Mouse (Mus musculus) C2C12 (cell line): ENCODE results near the gene Fn3k.

ENCODE experiments used
- CEBPB ChIP-seq: IDR thresholded peaks from one replicate; pipeline ENCODE4 v1.6.1; 2011; ENCODE audit warnings: low read depth, mild to moderate bottlenecking, control low read depth, moderate library complexity
- CTCF ChIP-seq: IDR thresholded peaks from one replicate; pipeline ENCODE4 v1.5.1; 2011; ENCODE audit not compliant: control insufficient read depth, insufficient read depth, insufficient read length
- MAX ChIP-seq: IDR thresholded peaks from one replicate; pipeline ENCODE4 v1.6.1; 2011; ENCODE audit warnings: mild to moderate bottlenecking, control low read depth
- MYOD1 ChIP-seq: IDR thresholded peaks from one replicate; pipeline ENCODE4 v1.6.1; 2011; ENCODE audit warnings: low read depth; ENCODE audit not compliant: control insufficient read depth, insufficient read length
- MYOG ChIP-seq: IDR thresholded peaks from one replicate; pipeline ENCODE4 v1.6.1; 2011; ENCODE audit not compliant: control insufficient read depth, insufficient read length; ENCODE audit errors: extremely low read depth
- USF1 ChIP-seq: IDR thresholded peaks from one replicate; pipeline ENCODE4 v1.6.1; 2011; ENCODE audit warnings: low read depth, mild to moderate bottlenecking, control low read depth, moderate library complexity

DNA sequence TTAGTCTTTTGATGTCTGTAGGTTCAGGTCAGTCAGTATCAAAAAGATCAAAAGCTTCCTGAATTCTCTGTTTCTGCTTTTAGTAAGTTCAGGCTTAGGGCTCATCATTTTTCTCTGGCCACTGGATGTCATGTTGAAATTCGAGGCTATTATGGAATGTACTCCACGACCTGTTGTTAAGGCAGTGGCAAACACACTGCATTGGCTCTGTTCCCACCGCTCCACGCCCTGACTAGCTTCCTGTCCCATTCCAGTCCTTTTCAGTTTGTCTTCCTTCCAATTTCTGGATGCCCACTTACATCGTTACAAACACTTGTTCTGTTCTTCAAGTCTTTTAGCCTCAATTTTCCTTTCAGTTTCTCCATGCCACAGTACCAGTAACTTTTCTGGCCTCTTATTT is 19.4 kb upstream of the Fn3k start:
- no peak for TF ChIP-seq CTCF
- no peak for TF ChIP-seq MAX
- TF ChIP-seq USF1 = no peak
- no peak for TF ChIP-seq MYOG
- no peak for TF ChIP-seq CEBPB
- no peak for TF ChIP-seq MYOD1
